Mouse (Mus musculus) right cerebral cortex, postnatal 4 days (tissue): ENCODE results near the gene Ager.

Source experiments
- DNase-seq: peaks from one replicate; pipeline ENCODE4 v3.0.0-alpha.2; 2022

The Ager gene

GRCm38 (mm10) chr17:34635671-34636070, 38.0 kb downstream of the Ager start:
- no peak for DNase-seq

- DNase-seq = no peak
Measured at GRCm38 (mm10) chr17:34637459-34637858, 39.8 kb downstream of the Ager start.

DNA sequence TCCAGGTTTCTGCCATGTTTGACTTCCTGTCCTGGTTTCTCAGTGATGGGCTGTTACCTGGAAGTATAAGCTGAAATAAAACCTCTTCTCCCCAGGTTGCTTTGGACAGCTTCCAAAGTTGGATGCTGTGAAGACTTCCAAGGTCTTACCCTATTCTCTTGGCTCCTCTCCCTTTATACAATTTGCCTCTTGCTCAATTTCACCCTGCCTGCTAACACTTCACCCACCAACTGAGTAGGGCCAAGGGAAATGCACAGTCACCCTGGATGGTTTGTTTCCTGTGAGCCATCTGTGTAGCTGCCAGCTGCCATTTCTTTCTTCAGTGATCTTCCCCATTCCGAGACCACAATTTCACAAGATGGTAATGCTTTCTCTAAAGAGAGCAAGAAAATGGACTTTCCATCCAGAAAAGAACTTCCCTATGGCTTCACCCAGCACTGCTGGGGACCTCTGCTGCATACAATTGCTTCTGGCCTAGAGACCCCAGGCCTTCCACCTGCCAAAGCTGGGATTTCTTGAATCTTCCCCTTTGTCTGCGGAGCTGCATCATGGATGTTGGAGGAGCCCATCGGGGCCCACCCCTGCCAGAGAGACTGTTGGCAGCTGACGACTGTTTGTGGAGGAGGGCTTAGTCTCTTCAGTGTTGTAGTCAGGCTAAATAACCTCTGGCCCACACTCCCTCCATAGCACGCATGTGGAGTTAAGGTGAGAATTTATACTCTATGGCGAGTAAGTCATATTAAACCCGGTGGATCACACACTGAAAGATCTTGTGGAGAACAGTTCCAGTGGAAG, 42.0 kb downstream of the Ager start:
- no peak for DNase-seq

DNA sequence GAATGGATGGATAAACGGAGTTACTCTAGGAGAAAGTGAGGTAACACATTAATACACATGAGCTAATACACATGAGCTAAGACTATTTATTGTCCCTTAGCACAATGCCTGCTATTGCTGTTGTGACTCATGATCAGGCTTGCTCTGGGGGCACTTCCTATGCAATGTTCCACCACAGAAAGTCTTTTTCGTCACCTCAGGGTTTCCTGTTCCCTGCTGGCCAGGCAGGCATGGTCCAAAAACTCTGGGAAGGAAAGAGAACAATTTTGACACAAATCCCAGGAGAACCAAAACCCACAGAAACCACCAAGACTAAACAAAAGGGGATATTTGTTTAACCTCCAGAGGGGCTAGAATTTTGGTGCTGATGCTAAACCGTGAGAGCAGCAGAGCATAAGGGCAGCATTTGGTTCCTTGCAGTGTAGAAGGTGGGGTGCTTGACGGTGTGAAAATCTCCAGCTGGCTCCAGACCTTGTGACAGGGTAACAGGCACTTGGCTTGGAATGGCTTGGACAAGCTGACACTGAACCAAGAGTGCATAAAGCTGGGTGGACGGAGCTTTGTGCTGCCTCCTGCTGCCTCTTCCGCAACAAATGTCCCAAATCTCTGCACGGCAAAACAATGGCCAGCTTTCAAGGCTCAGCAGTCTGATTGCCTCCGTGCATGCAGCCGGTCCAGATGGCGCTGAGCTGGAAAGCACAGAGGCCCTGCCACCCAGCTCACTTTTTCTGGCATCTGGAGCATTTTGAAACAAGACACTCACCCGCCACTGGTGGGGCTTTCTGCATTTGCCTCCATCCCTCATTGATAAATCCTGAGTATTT, 43.3 kb downstream of the Ager start:
- no peak for DNase-seq

DNA sequence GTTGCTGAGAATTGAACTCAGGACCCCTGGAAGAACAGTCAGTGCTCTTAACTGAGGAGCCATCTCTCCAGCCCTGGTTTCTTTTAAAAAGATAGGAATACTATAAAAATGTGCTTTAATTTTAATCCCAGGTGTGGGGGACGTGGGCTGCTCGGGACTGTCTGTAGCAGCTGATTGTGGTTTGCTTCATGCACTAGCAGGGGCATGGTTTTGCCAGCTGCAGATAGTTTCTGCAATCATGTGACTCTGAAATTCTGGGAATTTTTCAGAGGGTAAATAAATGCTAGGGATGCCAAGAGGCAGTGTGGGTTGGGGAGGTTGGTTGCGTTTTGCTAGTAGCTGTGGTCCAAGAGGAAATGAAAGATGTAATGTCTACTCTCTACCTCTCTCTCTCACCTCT, 44.3 kb downstream of the Ager start:
- DNase-seq = no peak

DNA sequence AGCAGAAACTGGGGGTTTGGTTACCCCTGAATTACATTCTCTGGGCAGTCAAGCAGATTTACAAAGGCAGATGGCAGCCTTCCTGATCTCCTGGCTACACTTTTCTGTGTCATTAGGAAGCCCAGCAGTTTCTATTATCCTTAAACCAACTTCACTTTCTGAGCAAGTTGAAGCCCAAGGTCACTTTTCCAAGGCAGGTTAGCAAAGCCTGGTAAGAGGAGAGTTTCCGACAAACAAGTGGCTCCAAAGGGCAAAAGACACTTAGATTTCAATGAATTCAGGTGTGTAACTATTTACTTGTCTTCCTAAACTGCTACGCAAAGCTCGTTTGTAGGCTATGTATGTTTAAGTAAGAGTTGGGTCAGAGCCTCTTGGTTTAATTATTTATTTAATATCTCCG, 45.7 kb downstream of the Ager start:
- DNase-seq = no peak

DNA sequence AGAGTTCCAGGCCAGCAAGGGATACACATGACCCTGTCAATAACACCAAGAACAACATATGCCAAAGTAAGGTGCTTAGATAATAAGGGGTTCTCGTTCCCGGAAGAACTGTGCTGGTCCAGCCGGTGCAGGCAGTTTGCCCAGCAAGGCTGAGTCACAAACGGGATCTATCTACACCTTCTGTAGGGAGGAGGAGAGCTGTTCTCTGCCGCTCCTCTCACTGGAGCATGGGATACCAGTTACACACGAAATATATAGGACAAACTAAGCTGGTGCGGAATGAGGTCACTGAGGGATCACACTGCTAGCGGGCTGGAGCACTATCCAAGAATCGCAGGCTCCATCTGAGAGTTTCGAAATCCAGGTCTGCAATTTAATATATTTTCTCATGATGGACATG, 46.3 kb downstream of the Ager start:
- DNase-seq = no peak

- DNase-seq = peak; percentile 88
Measured at GRCm38 (mm10) chr17:34644608-34645007, 46.9 kb downstream of the Ager start, which contains the start of gene Fkbpl. Gene Fkbpl, plus strand, starts transcription at chr17:34644764.

DNA sequence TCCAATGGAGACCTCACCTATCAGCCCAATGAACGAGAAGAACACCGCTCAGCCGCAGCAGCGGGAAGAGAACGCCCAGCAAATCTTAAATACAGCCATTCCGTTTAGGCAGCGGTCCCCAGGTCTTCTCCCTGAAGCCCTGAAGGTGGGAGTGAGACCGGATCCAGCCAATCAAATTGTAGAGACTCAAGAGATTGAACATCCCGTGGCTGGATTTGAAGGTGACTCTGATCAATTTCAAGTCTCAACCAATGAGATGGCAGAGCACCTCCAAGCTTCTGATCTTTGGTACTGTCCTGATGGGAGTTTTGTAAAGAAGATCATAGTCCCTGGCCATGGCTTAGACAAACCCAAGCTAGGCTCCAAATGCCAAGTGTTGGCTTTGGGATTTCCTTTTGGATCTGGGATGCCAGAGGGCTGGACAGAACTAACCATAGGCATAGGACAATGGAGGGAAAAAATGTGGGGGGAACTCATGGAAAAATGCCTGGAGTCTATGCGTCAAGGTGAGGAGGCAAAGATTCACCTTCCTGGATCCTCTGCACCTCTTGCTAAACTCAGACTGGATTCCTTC, 47.7 kb downstream of the Ager start:
- DNase-seq = no peak

DNA sequence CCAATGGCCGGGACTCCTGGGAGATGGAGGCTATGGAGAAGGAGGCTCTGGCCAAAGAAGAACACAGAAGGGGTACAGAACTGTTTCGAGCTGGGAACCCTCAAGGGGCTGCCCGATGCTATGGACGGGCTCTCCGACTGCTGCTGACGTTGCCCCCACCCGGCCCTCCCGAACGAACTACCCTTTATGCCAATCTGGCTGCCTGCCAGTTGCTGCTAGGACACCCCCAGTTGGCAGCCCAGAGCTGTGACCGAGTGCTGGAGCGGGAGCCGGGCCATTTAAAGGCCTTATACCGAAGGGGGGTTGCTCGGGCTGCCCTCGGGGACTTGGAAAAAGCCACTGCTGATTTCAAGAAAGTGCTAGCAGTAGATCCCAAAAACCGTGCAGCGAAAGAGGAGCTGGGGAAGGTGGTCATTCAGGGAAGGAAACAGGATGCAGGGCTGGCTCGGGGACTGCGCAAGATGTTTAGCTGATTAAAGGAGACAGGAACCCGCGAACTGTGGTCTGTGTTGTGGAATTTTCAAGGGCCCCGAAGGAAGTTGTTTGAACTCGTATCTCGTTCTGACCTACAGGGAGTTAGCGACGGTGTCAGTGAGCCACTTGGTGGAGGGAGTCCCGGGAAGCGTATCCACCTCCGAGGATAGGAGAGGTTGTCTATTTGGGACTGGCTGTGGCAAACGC, 48.3 kb downstream of the Ager start:
- DNase-seq = no peak

GRCm38 (mm10) chr17:34646906-34647787, 49.5 kb downstream of the Ager start, which contains the start of gene Atf6b:
Gene Atf6b, plus strand, starts transcription at chr17:34647146.
- peak; percentile 88 for DNase-seq

DNA sequence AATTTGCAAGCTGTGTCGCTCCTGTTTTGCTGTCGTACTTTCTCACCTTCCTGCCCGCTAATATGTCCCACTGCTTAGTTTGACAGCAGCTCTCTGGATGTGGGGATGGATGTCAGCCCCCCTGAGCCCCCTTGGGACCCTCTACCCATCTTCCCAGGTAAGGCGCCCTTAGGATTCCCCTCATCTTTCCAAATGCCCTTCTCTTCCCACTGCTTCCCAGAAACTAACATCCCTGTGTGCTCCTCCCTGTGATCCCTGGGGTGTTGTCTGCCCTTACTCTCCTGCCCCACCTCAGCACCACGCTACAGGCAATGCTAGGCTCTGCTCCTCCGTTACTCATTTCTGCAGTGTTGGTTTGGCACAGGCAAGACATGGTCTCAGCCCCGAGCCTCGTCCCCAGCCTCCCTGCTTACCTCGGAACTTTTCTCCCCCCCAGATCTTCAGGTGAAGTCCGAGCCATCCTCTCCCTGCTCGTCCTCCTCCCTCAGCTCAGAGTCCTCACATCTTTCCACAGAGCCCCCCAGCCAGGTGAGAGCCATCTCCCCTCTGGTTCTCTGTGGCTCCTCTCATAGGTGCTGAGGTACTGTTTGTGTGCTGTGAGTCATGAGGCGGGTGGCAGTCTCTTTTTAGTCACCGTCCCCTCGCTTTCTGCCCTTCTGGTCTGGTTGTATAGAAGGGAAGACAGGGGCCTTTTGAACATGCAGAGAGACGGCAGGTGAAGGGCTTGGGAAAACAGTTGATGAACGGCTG, 50.7 kb downstream of the Ager start:
- no peak for DNase-seq

- DNase-seq = no peak
Measured at GRCm38 (mm10) chr17:34649106-34649864, 51.6 kb downstream of the Ager start.
